Mouse (Mus musculus) thymus, postnatal 25 days (tissue): Measurements from ENCODE around the gene Hsd17b14.

Experiments used
- DNase-seq: peaks from one replicate; pipeline ENCODE4 v3.0.0; 2022

Hsd17b14 gene

DNA sequence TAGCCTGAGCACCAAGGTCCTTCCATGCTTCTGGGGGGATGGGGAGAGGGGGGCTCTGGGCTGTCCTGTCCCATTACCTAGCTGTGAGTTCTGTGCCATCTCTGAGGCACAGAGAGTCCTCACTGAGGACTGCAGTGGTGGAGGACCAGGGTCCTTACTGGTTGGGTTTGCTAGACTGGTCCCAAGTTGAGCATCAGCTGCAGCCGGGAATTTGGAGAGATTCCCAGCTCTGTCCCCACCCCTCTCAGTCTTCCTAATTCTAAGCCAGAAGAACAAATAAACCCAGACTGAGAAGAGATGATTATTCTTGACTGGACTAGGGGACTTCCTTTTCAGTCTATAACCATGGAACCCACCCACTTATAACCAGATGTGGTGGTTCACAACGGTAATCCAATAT is 24.1 kb upstream of the Hsd17b14 start:
- DNase-seq, result no peak

DNA sequence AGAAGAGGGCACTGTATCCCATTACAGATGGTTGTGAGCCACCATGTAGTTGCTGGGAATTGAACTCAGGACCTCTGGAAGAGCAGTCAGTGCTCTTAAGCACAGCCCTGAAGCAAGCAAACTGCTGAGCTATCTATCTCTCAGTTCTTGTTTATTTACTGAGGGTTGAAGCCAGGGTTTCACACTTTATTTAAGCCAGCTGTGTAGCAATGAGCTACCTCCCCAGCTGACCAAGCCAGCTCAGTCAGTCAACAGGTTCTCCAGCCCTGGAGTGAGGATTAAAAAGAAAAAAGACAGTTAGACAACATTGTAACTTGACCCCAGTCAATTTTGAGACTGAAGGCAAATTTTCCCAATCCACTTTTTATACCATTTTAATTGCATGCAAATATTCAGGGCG is 19.0 kb upstream of the Hsd17b14 start:
- no peak for DNase-seq

DNA sequence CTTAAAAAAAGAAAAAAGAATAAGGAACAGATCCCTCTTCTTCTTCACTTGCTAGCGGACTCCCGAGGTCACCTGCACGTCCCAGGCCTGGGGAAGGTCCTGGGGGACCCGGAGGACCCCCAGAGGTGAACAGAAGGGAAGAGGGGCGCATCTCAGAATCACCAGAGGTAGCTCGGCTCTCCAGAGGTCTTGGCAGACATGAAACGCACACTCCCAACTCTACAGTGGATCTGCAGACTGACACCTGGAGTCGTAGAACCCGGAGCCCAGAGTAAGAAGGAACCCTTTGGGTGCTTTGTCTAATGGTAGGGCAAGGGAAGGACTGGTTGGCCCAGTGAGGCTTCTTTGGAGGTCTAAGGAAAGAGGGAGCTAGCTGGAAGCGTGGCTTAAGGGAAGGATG is 17.1 kb upstream of the Hsd17b14 start:
- DNase-seq, result no peak

DNA sequence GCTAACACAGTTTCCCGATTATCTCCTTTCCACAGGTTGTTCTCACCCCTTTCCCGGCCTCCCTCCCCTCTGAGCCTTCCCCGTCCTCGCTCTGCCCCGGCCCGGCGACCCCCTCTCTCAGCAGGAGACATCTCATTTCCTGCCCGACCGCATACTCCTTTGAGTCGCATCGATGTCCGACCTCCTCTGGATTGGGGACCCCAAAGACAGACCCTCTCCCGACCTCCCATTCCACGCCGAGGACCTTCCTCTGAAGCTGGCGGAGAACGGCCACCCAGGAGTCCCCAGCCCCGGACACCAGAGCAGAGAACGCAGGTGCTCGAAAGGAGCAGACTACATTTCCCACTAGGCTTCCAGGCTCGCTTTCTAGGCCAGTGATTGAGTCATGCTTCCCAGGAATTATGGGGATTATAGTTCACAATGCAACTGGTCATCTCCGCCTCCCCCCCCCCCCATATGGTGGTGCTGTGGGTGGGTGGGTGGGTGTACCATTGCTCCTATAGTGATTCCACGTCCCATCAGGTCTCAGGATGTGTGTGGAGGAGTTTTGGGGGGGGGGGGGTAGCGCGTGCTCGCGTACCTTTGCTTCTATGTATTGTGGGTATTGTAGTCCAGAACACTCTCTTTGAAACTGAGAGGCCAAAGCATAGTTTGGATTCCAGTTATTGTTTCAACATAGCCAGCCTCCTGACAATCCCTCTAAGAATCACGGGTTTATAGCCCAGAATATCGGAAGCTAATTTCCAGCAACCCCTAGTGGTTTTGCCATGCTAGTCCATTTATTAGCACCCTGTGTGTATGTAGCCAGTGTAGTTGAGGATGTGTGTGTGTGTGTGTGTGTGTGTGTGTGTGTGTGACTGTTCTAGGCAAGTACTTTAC is 16.3 kb upstream of the Hsd17b14 start:
- DNase-seq, result no peak

DNA sequence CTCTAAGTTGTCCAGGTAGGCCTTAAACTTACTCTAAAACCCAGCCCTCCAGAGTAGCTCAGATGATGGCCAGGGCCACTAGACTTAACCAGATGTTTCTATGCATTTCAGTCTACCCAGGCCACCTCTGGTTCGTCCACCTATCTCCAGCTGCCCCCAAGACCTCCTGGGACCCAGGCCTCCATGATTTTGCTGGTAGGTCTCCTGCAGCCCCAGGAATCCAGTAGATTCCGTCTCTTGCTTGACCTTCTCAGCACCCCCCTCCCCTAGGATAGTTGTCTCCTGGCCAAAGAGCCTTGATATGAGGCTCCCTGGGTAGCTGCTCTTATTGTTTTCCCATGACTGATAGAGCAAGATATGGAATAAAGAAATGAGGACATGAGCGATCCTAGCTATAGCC is 15.6 kb upstream of the Hsd17b14 start:
- DNase-seq, result no peak

DNA sequence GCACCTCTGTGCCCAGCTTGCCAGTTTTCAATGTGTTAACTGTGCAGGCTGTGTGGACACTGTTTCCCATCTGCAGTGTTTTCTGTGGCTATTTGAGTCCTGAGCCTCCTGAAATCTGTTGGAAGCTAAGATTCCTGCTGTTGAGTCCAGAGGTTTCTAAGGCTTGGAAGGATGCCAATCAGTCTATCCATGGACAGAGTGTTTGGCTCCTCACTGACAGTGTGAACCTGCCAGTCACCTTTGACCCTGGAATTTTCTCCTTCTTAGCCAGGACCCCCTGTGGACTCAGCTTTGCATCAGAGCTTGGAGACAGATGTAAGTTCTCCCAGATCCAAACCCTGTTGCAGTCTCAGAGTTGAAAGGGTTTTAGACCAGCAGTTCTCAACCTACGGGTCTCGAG is 14.5 kb upstream of the Hsd17b14 start:
- no peak for DNase-seq

DNA sequence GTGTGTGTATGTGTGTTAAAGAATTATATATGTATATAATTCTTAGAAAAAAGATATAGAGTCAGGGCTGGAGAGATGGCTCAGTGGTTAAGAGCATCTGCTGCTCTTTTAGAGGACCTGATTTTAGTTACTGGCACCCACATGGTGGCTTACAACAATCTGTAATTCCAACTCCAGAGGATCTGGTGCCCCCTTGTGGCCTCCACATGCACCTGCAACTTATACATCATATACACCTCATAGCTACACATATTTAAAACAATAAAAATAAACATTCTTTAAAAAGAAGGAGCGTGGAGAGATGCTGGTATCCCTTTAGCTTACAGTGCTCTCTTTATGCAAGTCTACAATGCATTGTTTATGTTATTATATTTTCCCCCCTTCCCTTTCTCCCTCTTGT is 10.2 kb upstream of the Hsd17b14 start:
- DNase-seq, result no peak

DNA sequence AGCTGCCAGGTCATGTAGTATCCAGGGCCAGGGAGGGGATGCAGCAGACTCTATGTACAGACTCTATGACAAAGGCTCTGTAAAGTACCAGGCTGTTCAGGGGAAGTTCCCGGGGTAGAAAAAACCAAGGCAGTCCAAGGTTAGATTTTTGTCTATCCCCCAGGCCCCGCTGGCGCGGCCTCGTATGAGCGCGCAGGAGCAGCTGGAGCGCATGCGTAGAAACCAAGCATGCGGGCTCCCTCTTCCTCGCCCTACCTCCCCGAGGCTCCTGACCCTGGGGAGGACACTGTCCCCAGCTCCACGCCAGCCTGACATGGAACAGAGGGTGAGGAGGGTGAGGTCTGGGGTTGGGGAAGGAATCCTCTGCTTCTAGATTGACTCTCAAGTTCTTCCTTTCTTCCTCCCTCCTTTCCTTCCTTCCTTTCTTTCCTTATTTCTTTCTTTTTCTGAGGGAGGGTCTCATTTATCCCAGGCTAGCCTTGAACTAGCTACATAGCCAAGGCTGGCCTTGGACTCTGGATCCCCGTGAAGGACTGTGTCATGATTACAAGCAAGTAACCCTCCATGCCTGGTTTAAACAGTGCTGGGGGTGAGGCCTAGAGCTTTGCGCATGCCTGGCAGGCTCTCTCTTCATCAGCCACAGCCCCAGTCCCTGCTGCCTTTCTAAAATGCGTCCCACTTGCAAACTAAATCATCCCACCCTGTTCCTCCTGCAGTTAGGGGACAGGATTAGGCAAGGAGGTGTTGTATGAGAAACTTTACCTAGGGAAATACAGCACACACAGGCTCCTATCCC is 4.9 kb upstream of the Hsd17b14 start:
- DNase-seq, result no peak

DNA sequence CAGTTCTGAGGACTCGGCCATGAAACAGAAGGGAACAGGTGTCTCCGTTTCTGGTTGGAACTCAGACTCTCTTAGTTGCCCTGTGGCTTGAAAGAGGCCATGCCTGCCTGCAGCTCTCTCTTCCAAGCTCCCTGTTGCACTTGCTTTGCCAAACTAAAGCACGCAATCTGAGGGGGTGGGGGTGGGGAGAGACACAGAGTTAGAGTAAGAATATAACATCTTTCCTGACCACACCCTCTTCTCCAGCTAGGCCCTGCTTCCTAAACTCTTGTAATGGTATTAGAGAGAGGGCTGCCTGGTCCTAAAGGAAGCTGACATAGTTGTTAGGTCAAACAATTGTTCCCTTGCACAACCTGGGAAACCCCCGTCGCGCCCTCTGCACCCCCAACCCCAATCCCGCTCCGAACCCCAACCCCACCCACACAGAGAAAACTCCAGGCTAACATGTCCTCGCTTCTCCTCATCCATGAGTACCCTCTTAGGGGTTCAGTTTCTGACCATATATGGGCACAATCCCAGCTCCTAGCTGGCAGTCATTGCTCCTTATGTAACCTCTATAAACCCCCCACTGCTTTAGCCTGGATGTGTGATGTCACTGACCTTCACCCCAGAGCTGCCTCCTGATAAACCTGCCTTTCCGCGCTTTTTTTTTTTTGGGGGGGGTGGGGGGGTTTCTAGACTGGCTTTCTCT is 3.7 kb upstream of the Hsd17b14 start:
- DNase-seq, result no peak

DNA sequence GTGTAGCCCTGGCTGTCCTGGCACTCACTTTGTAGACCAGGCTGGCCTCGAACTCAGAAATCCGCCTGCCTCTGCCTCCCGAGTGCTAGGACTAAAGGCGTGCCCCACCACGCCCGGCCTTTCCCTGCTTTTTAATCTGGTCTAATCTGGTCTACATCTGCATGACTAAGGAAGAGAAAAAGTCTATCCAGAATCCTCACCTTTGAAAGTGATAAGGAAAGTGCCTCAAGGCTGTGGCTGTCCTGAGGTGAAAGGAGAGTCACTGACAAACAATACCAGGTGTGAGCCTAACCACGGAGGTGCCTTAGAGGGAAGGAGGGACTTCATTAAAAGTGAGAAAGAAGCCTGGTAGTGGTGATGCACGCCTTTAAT is 3.2 kb upstream of the Hsd17b14 start:
- no peak for DNase-seq

DNA sequence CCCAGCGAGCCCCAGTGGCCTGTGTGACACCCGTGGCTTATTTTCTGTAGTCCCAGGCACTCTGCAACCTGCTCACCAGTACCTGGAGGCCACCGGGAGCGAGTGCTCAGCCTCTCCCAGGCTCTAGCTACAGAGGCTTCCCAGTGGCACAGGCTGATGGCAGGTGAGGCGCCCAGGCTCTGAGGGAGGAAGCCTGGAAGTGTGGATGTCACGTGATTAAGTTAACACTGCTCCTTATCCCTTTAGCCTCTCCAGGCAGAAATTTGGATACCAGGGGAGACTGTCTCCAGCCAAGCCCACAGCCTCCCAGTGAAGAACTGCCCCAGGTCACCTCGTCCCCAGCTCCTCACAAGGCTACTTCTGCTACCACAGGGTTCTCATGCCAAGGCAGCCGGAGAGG is 1.2 kb upstream of the Hsd17b14 start:
- no peak for DNase-seq

DNA sequence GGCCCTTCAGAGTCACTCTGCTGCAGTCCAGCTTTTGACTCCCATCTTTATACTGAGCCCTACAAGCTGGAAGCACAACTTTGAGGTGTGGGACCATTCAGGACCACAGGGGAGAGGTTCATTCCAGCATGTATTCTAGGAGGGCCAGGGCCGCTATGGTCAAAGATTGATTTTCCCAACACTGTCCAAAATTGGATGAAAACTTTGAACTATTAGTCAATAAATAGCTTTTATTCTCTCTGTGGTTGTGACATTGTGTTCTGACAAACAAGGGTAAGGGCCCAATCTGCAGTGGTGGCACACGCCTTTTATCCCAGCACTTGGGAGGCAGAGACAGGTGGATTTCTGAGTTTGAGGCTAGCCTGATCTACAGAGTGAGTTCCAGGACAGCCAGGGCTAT is 703 bp upstream of the Hsd17b14 start:
- no peak for DNase-seq

DNA sequence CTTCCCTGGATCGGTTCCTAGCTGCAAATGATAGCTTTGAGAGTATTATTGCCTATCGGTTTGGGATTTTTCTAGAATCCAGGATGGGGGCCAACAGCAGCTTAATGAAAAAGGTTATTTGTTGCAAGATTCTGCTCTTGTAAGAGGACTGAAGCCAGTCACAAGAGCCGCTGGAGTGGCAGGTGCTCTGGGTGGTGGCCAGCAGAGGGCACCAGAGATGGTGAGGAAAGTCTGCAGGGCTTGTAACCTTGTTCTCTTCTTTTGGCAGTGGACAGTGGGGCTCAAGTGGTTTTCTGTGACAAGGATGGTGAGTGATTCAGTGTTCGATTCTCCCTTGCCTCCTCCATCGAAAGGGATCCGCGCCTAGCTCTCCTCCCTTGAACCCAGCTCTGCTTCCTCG is 1.1 kb downstream of the Hsd17b14 start:
- peak; percentile 83 for DNase-seq

DNA sequence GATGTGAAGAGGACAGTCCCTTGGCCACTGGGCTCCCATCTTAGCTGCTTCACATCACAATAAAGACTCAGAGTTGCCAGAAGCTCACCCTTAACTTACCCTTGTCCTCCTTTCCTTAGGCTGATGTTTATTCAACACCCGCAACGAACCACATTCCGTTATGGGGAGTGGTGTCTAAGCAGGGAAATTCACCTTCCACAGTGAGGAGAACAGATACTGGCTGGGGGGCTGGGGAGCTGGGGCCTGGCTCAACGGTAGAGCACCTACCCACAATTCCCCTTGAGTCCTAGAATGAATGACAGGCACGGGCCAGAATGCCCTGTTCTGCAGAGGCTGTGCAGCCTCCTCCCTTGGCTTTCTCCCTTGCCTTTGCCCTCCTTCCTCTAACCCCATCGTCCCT is 4.2 kb downstream of the Hsd17b14 start:
- no peak for DNase-seq

DNA sequence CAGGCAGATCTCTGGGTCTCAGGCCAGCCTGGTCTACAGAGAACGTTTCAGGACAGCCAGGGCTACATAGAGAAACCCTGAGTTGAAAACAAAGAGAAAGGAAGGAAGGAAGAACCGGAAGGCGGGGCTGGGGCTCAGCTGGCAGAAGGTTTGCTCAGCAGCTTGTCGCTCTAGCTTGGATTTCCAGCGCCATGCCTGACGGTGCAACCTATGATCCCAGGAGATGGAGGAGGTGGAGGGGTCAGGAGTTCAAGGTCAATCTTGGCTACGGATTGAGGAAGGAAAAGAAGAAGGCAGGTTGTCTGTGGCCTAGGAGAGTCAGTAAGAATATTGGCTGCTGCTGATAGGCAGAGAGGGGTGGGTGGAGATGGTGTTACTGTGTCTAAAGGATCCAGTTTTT is 5.5 kb downstream of the Hsd17b14 start:
- no peak for DNase-seq

DNA sequence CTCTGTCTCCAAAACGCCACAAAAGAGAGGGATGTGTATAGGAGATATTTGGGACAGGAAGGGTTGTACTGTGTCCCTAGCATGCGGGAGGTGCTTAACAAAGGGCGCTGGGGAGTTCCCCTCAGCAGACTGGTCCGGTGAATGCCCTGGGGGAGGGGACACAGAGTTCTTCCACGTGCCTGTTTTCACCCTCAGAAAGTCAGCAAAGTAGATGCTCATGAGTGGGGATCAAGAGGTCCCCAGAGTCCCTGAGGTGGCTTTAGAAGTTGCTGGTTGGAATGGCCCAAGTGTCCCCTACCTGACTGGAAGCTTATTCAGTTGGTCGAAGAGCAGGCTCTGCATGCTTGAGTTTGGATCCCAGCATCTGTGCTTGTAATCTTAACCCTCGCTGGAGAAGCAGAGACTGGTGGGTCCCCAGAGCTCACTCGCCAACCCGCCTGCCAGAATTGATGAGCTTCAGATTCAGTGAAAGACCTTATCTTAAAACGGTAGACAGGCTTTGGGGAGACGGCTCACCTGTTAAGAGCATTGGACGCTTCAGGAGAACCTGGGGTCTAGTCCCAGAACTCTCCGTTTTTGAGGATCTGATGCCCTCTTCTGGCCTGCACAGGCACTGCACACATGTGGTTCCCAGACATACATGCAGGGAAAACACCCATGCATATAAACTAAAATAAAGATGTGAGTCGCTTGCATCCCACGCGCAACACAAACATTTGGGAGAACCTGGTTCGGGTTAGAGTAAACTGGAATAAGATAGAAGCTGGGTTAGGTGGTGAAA is 6.3 kb downstream of the Hsd17b14 start:
- DNase-seq, result peak; percentile 87

DNA sequence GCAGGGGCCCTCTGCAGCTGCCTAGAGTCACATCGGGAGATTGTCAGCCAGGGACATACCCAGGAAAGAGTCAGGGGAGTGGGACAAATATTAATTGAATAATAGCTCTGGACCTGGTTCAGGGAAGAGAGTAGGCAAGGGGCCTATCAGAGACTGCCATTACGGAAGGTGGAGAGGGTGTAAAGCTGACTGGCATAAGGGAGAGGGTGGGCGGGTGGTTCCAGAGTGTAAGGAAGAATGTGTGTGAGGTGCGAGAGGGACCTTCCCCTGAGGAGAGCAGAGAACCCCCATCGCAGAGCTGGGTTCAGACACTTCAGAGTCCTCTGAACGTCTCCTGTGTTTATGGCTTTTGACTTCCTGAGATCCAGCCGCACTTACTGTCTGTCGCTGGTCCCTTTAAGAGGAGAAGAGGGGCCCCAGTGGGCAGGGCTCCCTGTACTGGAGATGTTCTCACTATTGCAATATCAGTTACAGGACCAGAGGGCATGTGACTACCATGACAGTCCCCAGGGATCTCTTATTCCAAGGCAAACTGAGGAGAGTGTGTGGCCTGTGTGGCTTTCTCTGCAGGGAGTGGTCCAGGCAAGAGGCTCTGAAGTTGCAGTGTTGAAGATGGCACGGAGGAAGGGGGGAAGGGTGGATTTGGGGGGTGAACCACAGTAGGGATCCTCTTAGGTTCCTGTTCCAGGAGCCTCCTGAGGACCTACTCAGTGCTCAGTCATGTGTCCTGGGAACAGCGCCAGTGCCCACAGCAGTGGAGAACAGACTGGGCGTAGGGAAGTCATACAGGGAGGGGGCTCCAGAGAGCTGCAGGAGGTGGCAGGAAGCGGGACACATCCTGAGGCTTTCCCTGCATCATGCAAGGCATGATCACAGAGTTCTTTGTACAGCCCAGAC is 7.2 kb downstream of the Hsd17b14 start:
- no peak for DNase-seq

DNA sequence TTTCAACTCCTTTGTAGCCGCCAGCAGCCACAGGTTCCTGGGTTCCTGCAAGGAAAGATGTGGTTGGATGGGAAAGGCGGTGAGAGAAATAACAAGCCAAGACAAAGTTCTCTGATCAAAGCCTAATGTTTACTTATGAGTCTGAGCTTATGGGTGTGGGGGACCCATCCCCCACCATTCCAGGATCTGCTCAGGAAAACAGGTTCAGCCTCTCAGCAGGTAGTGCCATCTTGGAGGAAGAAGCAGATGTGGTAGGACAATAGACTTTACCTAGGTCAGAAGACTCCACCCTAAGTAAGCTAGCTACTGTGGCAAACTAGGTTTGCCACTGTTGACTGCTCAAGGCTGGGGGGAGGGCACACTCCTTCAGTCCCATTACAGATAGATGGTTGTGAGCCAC is 10.1 kb downstream of the Hsd17b14 start:
- DNase-seq, result no peak

DNA sequence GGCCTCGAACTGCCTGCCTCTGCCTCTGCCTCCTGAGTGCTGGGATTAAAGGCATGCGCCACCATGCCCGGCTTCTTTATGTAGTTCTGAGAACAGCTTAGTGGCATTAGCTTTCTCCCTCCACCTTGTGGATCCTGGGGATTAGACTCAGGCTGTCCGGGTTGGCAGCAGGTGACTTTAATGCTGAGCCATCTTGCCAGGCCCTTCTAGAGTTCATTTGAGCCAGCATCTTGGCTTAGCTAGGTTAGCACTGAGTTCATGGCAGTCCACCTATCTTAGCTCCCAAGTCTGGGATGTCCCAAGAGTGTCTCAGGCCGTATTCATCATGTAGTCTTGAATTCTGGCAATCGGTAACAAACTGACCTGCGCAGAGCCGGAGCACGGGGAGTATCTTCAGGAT is 10.8 kb downstream of the Hsd17b14 start:
- no peak for DNase-seq

DNA sequence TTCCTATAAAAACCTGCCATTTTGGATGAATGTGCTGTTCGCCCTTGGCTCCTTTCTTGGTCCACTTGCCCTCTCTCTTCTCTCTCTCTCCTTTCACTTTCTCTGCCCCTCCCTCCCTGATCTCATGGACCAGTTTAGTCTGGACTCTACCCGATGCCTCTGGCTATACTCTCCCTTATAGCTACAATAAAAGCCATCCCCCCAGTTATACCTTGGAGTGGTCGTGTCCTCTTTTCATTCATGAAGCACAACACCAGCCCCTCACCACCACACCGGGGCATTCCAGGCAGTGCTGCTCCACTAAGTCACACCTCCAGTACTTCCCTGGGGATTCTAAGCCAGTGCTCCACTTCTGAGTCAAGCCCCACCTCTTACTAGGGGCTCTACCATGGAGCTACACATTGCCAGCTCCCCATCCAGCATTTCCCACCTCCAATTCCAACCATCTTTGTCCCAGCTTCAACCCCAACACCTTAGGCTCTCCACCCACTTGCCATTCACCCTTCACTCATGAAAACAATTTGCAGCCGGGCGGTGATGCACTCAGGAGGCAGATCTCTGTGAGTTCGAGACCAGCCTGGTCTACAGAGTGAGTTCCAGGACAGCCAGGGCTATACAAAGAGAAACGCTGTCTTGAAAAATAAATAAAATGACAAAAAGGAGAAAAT is 12.6 kb downstream of the Hsd17b14 start:
- DNase-seq, result no peak

DNA sequence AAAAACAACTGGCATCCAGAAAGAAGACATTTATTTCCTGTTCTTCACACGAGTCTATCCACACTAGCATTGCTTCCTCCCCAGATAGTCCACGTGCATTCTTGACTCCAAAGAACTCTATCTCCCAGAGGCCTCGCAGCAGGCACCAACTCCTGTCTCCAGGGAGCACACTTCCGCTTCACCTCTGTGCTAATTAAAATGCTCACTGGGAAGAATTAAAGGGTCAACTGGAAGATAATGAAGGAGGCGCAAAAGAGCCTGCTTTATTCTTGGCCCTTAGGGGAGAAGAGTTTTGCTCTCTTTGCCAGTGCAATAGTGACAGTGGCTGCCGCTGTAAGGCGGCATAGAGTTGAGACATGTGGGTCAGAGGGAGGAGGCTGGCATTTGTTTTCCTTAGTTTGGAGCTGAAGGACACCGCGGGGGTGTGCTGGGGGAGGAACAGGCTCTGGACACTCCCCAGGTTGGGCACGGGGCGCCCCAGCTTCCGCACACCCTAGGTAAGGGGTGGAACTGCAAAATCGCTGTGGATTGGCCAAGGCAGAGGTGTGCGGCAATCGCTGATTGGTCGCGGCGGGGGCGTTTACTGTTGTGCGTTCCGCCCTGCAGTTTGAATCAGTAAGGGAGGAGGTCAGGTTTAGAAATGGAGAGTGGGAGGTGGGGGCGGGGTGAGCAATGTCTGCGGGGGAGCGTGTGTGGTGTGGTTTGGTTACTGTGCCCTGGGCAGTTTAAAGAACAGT is 13.3 kb downstream of the Hsd17b14 start:
- peak; percentile 87 for DNase-seq
